Mouse (Mus musculus): ENCODE results near the gene Mmp14.

GRCm38 (mm10) chr14:54475941-54476844, 44.8 kb downstream of the Mmp14 start, which contains the start of gene Rem2:
- TF ChIP-seq CTCF (IDR thresholded peaks at IDR 0.05; ENCODE audit: insufficient read depth, low read depth, low read length) (no peak), POLR2A (IDR thresholded peaks at IDR 0.05; ENCODE audit: insufficient read depth, low read depth, low read length) (peak; percentile 14)
